Mouse (Mus musculus): ENCODE measurements around the gene Tmem145.
"Not testable (repeated sequence)": the region's sequence is repeated elsewhere in the genome, so short reads cannot be mapped to it uniquely, and the experiment has no call there.

The Tmem145 gene

GRCm38 (mm10) chr7:25305956-25306613 lies at the start of gene Tmem145:
Gene Tmem145 (plus strand): TSS chr7:25306106.
- DNase-seq = peak; percentile 41

GRCm38 (mm10) chr7:25261896-25262295 lies 44.0 kb upstream of the Tmem145 start:
- no peak for DNase-seq

GRCm38 (mm10) chr7:25263968-25264870 lies 41.7 kb upstream of the Tmem145 start:
- no peak for DNase-seq

- not testable (repeated sequence) for DNase-seq
Observed at GRCm38 (mm10) chr7:25265743-25266142, 40.2 kb upstream of the Tmem145 start.

GRCm38 (mm10) chr7:25266180-25266962 lies 39.5 kb upstream of the Tmem145 start:
- DNase-seq = no peak

GRCm38 (mm10) chr7:25267301-25267750 lies 38.6 kb upstream of the Tmem145 start, which contains the start of gene Cic:
Gene Cic (plus strand): TSS chr7:25267704.
- DNase-seq = peak; percentile 100

- peak; percentile 98 for DNase-seq
Observed at GRCm38 (mm10) chr7:25267751-25268463, 38.0 kb upstream of the Tmem145 start.

- DNase-seq = no peak
Observed at GRCm38 (mm10) chr7:25268588-25268987, 37.3 kb upstream of the Tmem145 start.

- DNase-seq = no peak
Observed at GRCm38 (mm10) chr7:25269029-25269428, 36.9 kb upstream of the Tmem145 start.

GRCm38 (mm10) chr7:25269545-25270271 lies 36.2 kb upstream of the Tmem145 start:
- DNase-seq = no peak

GRCm38 (mm10) chr7:25270652-25271633 lies 35.0 kb upstream of the Tmem145 start:
- no peak for DNase-seq

- no peak for DNase-seq
Observed at GRCm38 (mm10) chr7:25271651-25272444, 34.1 kb upstream of the Tmem145 start.

GRCm38 (mm10) chr7:25272445-25273258 lies 33.3 kb upstream of the Tmem145 start:
- no peak for DNase-seq

GRCm38 (mm10) chr7:25273259-25274241 lies 32.4 kb upstream of the Tmem145 start:
- DNase-seq = no peak

GRCm38 (mm10) chr7:25274571-25274970 lies 31.3 kb upstream of the Tmem145 start:
- no peak for DNase-seq

- no peak for DNase-seq
Observed at GRCm38 (mm10) chr7:25274996-25275395, 30.9 kb upstream of the Tmem145 start.

- DNase-seq = no peak
Observed at GRCm38 (mm10) chr7:25275555-25276298, 30.2 kb upstream of the Tmem145 start.

Measured in kidney, adult 18-20 months (tissue).